Mouse (Mus musculus): Measurements from ENCODE around the gene Pou2f2.

Pou2f2 gene

DNA sequence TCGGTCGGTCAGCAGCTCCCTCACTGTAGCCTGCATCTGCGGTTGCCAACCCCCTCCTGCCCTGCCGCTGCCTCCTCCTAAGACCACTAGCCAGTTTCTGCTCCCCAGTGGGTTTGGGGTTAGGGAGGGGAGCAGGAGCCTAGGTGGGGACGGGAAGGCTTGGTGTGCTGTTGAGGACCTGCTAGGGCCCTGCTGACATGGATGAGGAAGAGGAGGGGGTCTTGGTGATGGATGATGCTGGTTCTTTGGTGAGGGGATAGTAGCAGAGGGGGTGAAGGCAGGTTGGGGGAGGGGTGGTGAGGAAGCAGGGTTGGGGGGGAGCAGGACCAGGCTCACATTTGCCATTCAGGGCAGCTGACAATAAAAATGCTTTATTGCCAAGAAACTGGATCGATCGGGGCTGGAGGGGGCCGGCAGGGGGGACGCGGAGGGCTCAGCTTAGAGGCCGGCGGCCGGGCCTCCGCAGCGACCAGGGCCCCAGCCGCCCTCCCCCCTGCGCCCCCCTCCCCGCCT is 29.3 kb downstream of the Pou2f2 start:
- in situ Hi-C loops (cut with MboI, MseI), result no loop called here

DNA sequence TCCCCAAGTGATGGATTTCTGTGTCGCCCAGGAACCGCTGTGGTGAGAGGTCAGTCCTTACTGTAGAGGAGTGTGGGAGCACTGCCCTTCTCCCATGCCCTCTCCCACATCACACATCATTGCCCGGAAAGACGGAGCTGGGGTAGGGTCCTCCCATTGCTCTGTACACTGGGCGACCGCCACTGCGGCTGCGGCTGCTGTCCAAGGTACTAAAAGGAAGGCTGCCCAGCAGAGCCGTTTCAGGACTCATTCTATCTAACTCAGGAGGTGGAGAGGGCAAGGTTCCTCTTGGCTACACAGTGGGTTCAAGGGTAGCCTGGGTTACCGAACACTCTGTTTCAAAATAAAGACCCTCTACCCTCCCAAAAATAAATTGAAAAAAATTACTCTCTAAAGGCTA is 33.6 kb downstream of the Pou2f2 start:
- in situ Hi-C loops (cut with MboI, MseI), result no loop called here

DNA sequence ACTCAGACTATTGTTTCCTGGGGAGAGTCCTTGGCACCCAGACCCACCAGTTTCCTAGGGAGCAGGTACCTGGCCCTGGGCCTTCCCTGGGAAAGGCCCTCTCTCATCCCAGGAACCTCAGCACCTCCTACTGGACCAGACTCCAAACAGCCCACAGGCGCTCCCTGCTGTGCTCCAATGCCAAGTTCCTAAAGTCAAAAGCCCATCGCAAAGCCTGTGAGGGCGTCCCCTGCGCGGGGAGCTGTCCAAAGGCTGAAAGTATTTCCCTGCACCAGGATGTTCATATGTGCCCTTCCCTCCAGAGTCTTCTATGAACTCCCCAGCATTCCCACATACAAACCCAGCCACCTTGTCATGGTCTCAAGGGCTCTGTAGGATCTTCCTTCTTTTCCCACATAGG is 37.8 kb downstream of the Pou2f2 start:
- in situ Hi-C loops (cut with MboI, MseI), result no loop called here

DNA sequence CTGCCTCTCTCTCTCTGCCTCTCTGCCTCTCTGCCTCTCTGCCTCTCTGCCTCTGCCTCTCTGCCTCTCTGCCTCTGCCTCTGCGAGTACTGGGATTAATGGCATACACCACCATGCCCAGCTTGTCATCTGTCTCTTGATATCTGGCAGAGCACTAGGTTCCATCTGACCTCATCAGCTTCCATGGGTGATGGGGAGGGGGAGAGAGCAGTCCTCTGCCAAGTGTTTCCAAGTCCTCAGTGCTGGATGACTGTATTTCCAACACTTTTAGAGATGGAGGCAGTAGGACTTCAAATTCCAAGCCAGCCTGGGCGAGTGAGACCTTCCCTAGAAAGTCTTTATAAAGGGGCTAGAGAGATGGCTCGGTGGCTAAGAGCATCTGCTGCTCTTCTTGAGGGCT is 42.0 kb downstream of the Pou2f2 start:
- in situ Hi-C loops (cut with MboI, MseI), result no loop called here

DNA sequence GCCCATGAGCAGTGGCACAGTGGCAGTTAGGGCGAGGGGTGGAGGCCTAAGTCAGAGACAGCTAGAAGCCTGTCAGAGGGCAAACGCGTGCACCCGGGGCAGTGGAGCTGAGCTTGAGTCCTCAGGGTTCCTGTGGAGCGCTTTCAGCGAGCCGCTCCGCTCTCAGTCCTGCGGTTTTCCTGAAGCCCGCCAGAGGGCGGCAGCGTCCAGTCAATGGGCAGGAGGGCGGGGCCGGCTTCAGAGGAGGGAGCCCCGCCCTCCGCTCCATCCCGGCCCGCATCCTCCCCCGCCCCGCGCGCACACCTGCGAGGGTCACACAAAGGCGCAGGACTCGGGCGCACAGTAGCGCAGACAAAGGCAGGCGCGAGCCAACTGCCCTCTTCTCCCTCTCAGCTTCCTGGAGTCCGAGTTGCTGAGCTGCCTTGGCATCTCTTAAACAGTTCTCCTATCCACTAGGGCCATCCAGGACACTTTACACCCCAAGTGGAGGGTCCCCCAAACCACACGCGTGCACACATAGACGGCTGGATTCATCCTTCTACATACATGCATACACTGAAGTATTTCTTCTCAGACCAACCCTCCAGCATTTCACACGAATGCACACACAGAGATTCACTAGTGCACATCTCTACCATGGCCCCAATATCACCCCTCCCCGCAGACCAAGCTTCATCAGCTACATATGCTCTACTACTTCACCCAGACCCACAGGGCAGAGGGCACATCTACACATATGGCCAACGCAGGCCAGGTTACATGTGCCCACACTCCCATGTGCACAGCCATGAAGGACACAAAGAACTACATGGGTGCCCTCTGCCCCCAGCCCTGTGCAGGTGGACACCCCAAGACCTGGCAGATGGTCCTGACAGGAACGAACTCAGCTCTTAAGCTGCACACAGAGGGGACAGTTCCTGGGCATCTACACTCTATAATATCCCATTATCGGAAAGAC is 46.2 kb downstream of the Pou2f2 start:
- in situ Hi-C loops (cut with MboI, MseI), result loop anchor here (5.0 kb wide), 2 partner anchors 49 to 139 kb away; no protein-coding TSS in a partner anchor

DNA sequence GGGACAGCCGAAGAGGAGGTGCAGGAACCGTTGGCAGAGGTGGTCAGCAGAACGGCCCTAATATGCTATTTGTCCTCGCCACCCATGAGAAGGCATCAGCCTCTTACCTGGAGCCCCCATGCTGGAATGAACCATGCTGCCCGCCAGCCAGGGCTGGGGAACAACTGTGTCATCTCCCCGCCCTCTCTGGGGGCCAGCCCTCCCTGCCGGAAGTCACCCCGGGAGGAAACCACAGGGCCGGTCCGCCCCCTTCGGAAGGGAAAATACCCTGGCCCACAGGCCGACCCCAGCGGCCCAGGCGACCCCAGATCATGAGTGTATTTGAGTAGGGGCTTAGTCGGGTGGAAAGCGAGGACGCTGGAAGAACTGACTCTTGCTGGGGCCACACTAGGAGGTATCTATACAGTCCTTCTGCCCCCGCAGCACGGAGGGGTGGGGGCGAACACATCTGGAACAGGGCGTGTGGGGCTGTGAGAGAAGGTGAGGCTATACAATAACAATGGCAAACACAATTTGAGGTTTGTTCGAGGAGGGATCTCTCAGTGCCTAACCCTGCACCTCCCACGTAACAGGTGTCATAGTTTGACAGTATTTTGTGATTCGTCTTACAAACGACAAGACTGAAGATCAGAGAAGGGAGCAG is 47.1 kb downstream of the Pou2f2 start:
- in situ Hi-C loops (cut with MboI, MseI), result loop anchor here (5.0 kb wide), 2 partner anchors 50 to 140 kb away; no protein-coding TSS in a partner anchor

DNA sequence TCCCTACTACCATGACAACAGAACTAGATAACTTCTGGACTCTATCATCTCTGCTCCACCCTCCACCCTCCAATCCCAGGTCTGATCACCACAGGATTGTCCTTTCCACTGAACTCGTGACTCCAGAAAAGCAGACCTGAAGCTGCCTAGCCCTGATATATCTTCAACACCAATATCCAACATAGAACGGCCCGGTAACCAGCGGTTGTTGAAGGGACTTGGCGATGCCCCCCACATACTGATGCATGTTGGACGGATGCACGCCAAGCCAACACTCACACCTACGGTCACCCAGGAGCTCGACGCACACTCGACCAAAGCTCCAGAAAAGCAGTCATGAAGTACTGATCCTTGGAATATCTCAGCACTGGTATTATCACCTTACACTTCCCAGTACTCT is 48.3 kb downstream of the Pou2f2 start:
- in situ Hi-C loops (cut with MboI, MseI), result loop anchor here (5.0 kb wide), 2 partner anchors 51 to 141 kb away; no protein-coding TSS in a partner anchor

DNA sequence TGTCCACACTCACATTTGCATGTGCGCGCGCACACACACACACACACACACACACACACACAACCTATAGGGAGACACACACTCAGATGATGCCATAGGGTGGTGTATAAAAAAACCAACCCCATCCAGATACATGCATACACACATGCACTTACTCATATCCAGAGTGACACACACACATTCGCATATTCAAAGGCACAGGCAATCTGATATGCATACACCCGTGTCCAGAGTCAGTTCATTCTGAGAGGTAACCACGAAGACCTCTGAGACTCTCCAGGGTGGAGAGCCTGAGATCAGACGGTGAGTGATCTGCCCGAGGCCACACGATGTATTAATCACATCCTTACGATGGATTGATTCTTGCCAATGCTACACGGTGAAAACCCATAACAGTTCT is 49.0 kb downstream of the Pou2f2 start:
- in situ Hi-C loops (cut with MboI, MseI), result loop anchor here (5.0 kb wide), 2 partner anchors 52 to 142 kb away; no protein-coding TSS in a partner anchor

DNA sequence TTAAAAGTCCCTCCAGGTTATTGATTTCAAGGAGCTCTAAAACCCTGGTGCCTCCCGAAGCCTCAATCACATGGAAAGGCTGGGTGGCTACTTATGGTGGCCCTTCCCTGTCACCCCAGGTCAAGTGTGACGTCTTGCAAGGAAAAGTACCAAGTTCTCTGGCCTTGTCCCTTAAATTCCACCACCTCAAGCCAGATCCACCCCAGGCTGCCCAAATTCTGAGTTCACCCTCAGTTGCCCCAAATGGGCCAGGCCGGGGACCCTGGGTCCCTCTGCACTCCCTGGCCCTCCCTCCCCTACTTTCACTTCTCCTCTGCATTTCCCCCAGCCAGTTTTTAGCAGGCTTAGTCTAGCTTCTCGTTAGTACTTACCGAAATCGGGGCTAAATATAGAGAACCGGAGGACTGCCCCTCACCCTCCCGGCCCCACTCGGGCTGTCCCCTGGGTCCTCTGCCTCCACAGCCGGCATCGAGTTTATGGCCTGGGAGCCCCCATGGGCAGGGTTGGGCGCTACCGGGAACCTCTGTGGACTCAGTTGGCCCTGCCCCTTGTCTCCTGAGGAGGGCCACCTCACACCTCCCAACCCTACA is 50.0 kb downstream of the Pou2f2 start:
- in situ Hi-C loops (cut with MboI, MseI), result no loop called here

DNA sequence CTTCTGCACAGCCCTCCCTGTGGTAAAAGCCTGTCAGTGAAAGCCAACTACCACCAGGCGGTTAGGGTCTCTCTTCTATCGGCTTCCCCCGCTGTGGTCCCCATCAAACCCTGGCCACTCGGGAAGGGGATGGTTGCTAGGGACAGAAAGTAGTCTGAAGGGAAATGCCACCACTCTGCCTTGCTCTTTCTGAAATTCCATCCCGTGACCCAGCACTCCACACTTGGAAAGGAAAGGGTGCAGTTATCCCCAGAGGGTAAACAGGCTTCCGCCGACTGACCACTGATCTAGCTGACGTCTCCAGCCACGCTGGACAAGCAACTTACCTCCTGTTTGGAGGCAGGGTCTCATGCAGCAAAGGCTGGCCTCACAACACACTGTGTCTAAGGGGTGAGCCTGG is 51.6 kb downstream of the Pou2f2 start:
- in situ Hi-C loops (cut with MboI, MseI), result no loop called here

DNA sequence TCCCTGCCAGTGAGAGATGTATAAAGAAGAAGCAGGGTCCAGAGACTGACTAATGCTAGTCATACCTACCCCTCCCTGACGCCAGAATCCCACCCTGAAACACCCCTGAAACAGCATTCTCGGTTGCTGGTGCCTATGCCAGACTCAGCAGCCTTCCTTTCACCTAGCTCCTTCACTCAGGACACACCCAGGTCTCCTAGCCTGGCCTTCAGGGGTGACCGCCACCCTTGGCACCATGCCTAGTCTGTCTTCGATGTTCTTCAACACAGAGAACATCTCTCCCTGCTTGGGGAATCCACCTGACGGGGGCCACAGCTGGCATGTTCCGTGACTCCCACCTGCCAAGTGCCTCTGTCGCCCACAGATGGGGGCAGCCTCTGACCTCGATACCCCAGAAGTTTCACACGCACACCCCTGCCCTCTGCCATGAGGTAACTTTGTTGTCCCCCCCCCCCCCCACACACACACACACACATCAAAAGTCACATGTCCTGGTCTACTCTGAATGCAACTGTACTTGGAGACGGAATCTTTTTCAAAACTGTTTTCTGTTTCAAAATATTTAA is 53.7 kb downstream of the Pou2f2 start:
- in situ Hi-C loops (cut with MboI, MseI), result no loop called here

DNA sequence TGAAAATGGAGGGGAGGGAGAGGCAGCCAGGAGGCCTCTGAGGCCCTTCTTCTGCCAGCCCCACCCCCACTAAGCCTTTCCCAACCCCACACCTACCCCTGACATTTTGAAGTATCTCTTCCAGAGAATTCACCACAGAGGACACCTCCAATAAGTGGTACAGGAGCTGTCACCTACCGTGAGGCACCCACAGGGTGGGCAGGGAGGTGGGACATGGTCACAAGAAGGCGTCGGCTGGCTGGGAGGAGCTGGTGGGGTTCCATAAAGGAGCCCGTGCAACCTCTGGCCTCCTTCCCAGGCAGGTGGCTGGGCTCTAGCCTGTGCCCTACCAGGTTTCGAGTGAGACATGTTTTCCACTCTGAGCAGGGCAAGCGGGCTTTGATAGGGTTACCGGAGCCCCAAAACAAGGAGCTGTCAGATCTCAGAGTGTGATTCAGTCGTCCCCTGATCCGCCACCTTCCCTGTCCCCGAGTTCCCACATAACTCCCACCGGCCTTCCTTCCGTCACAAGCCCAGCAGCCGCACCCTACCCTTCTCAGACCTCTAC is 58.2 kb downstream of the Pou2f2 start:
- in situ Hi-C loops (cut with MboI, MseI), result no loop called here

DNA sequence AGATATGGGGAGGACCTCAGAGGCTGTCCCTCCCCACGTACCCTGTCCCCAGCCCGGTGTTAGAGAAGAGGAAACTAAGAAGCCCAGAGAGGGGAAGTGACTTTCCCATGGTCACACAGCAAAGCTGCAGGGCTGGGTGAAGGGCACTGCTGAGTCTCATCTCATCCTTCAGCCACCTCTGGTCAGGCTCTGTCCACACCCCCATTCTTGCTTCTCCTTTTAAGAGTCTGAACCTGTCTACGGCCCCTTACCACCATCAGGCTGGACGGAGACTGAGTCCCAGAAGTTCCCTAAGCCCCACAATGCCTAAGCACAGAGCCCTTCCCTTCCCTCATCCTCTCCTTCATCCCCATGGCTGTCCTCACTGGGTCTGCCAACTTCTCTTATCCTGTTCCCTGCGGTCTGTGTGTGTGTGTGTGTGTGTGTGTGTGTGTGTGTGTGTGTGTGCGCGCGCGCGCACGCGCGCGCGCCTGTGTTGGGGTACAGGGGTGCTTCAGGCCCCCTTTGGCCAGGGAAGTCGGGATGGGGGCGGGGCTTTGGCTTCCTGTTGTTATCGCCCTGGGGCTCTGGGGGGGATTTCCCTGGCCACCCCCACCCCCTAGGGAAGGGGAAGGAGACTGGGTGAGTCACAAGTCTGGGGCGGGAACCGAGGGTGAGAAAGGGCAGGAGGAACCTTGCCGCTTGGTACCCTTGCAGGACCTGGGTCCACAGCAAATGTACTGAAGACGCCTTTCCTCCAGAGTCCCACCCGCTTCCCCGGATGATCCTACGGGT is 59.3 kb downstream of the Pou2f2 start:
- in situ Hi-C loops (cut with MboI, MseI), result no loop called here

DNA sequence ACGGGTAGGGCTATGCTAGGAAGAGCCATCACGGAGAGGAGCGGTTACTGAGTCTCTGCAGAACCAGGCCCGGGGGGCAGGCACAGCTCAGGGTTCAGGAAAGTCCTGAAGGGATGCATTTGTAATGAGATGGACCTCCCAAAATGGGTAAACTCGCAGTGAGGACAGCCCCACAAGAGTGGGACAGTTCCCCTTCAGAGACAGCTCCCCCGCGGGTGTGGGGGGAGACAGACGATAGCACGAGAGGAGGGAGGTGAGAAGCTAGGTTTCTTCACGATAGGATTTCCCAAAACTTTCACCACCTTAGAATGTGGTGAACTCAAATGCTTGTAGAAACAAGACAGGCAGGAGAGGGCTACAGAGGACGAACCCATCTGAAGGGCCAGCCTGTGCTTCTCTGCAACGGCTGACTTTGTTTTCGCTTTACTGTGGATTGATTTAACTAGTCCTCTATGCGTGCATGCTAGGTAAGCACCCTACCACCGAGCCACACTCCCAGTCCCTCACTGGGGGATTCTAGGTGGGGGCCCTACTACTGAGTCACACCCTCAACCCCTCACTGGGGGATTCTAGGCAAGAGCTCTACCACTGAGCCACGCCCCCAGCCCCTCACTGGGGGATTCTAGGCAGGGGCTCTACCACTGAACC is 66.4 kb downstream of the Pou2f2 start:
- in situ Hi-C loops (cut with MboI, MseI), result no loop called here

DNA sequence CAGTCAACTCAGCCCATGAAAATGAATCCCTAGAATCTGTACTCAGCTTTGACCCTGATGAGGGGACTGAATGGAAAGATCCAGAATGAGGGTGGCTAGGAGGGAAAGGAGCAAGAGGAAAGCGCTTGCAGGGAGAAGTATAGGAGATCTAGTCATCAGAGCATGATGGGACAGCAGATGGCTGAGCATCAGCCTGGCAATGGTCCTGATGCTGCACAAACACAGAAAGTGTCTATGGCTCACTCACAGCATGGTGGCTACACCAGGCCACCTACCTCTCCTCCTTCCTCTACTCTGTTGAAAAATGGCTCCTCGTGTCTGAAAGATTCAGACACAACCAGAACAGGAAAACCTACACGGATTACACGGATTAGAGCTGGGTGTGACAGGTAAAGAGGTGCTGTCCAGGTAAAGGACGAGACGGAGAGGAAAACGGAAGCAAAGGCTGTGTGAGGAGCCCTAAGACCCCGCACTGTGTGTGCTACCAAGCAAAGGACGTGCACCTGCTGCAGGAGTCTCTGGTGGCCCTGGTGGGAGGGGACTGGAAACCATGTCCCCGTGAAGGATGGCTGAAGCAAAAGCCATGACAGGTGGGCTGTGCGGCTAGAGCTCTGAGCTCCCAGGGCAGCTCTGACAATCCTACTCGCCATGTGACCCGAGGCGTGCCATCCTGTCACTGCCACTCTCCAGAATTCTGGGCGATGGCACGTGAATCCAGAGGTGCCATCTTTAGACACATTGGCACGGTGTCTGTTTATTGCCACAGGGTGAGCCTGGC is 67.2 kb downstream of the Pou2f2 start:
- in situ Hi-C loops (cut with MboI, MseI), result no loop called here

DNA sequence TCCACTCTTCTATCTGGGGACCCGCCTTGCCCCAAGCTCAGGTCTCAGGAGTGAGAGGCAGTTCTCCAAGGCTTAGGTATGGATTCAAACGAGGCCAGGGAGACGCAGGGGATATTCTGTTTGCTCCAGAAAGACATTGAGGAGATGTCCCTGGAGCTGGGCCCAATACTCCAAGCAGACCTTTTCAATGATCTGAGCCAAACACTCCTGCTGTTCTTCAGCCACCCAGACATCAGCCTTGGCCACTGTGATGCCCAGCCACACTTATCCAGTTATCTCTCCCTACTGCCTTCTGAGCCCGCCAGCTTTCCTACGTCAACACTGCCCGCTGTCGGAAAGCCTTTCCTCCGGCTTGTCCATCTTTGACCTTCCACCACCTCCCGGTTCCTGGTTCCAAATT is 69.2 kb downstream of the Pou2f2 start:
- in situ Hi-C loops (cut with MboI, MseI), result no loop called here

DNA sequence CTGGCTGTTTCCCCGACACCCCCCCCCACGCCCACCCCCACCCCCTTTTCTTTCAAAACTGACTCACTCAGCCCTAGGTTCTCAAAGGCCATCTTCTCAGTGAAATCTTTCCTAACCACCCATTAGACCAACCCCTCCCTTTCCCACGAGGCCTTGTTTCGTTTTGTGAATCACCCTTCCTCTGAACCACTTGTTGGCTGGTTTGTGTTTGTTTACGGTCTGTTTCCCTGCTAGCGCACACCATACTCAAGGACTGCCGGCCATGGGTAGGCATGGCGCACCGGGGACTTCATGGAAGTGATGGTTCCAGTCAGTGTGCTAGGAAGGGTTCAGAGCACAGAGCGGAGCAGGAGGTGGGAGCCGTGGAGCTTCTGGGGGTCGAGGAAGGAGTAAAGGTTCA is 70.2 kb downstream of the Pou2f2 start:
- in situ Hi-C loops (cut with MboI, MseI), result loop anchor here (5.0 kb wide), 1 partner anchor 73 kb away; no protein-coding TSS in a partner anchor

DNA sequence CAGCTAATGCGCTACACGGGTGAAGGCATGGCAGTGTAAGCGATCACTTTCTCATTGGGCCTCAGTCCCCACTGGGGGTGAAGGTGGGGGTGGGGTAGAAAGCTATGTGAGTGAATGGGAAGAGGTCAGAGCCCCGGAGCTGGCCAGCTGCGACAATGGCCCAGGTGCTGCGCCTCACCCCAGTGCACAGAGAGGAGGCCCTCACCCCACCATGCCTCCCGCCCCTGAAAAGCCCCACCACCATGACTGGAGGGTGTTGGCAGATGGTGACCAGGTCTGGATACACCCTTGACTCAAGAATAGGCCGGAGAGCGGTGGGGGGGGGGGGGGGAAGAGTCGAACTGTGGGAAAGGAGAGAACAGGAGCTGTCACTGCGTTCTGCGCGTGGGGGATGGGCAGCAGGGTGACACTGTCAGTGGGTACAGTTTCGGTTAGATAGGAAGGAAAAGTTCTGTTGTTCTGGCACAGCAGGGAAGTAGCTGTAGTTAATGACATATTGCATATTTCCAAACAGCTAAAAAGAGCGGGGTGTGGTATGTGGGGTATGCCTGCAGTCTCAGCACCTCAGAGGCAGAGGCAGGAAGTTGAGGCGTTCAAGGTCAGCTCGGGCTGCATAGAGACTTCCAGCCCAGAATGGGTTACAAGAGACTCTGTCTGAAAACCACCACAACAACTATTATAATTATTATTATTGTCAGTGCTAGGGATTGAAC is 72.6 kb downstream of the Pou2f2 start:
- in situ Hi-C loops (cut with MboI, MseI), result loop anchor here (5.0 kb wide), 1 partner anchor 75 kb away; no protein-coding TSS in a partner anchor

Data from T-helper 1 cell (primary cell).